Mouse (Mus musculus): ENCODE measurements at regions not wholly inside any gene's neighbourhood (a gene's known extent, or its start where the extent isn't known, plus 50 kb on each side); places are given as distances from the start of the nearest gene placed in this dataset.
"Not testable (repeated sequence)": the region's sequence is repeated elsewhere in the genome, so short reads cannot be mapped to it uniquely, and the experiment has no call there.

DNA sequence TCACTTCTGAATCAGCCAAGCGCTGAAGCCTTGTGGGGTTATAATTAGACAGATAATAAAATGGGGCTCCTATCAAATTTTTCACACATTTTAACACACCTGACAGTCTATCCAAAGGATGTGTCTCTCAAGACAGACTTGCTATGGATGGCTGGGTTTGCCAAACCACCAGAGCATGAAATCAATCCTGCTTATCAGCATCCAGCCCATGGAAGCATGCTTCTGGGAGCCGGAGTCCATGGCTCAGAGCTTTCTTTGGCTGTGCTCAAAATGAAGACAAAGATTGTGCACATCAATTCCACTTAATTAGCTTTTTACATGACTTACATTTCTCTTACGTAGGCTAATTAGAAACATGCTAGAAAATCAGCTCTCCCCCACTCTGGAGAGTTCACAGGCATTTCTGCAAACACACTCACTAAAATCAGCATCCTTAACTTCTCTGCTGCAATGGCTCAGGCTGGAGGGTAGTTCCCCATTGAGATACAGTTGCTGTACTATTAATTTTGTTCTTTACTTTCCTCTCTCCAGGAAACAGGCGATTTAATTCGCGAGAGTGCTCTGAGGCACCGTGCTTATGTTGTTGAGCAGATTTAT is 135.6 kb downstream of the Fam174a start:
- ATAC-seq (ENCODE audit: low FRiP score, low read depth) (no peak), DNase-seq (ENCODE audit: low spot score) (no peak)
- H3K4me3 ChIP-seq (replicated peaks; ENCODE audit: low read length): no peak overlapping the region
- 41% methylated on average over 7 of the region's 7 CpGs for WGBS
- no peaks in the 10 kb centered on the region for H3K9me3 ChIP-seq (ENCODE audit: control insufficient read depth, low read length)
- no peak overlapping the region for H3K9ac ChIP-seq (ENCODE audit: low read depth, low read length, severe bottlenecking)
- no peaks in the 10 kb centered on the region for H3K36me3 ChIP-seq (ENCODE audit: control insufficient read depth, insufficient read depth, low read length)
- H3K27ac ChIP-seq (replicated peaks; ENCODE audit: low read depth, low read length): no peak overlapping the region
- no peaks in the 10 kb centered on the region for H3K4me1 ChIP-seq (ENCODE audit: control insufficient read depth, insufficient read depth, low read length)
- no peak for TF ChIP-seq POLR2A (IDR thresholded peaks at IDR 0.05; ENCODE audit: borderline replicate concordance, extremely low read depth, insufficient read depth, insufficient read length)
- no peak overlapping the region for H3K4me2 ChIP-seq (replicated peaks; ENCODE audit: low read depth, low read length, severe bottlenecking)
- no peaks in the 10 kb centered on the region for H3K27me3 ChIP-seq (ENCODE audit: control insufficient read depth, insufficient read depth, low read length)

DNA sequence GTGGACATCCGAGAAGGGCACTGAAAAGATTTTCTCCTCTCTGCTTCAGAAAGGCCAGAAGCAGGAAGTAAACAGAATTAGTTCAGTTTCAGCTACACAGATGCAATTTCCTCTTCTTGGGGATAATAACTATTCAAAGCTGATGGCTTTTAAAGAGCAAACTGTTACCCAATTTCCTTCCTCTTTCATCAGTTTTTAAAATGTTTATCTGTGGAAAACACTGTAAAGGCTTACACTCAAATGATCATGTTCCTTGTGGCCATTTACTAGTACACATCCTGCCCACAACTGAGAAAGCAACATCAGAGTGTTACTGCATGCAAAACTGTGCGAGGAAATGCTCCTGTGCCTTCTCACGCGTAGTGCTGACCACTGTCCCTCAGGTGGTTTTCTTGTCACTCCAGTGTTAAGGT is 137.5 kb downstream of the Fam174a start:
- Histone ChIP-seq H3K27ac (replicated peaks; ENCODE audit: low read depth, low read length) (no peak overlapping the region), H3K9me3 (ENCODE audit: control insufficient read depth, low read length) (no peaks in the 10 kb centered on the region), H3K36me3 (ENCODE audit: control insufficient read depth, insufficient read depth, low read length) (no peaks in the 10 kb centered on the region), H3K4me3 (replicated peaks; ENCODE audit: low read length) (no peak overlapping the region), H3K4me1 (ENCODE audit: control insufficient read depth, insufficient read depth, low read length) (no peaks in the 10 kb centered on the region), H3K9ac (ENCODE audit: low read depth, low read length, severe bottlenecking) (no peak overlapping the region), H3K4me2 (replicated peaks; ENCODE audit: low read depth, low read length, severe bottlenecking) (no peak overlapping the region), H3K27me3 (ENCODE audit: control insufficient read depth, insufficient read depth, low read length) (no peaks in the 10 kb centered on the region)
- no peak for TF ChIP-seq POLR2A (IDR thresholded peaks at IDR 0.05; ENCODE audit: borderline replicate concordance, extremely low read depth, insufficient read depth, insufficient read length)
- ATAC-seq (ENCODE audit: low FRiP score, low read depth) (no peak), DNase-seq (ENCODE audit: low spot score) (no peak)
- 77% methylated on average over 4 of the region's 4 CpGs for WGBS

DNA sequence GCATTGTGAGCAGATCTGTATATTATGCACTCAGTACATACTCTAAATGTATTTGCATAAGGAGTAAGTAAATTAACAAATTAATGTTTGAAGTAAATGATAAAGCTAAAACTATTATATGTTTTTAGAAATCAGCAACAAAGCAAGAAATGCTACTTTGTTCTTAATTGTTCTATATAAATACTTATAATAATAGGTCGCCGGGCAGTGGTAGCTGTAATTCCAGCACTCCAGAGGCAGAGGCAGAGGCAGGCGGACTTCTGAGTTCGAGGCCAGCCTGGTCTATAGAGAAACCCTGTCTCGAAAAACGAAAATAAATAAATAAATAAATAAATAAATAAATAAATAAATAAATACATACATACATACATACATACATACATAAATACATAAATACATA is 138.3 kb downstream of the Fam174a start:
- DNase-seq (ENCODE audit: low spot score): peak; percentile 74
- not testable (repeated sequence) for H3K4me1 ChIP-seq (ENCODE audit: control insufficient read depth, insufficient read depth, low read length); H3K9me3 ChIP-seq (ENCODE audit: control insufficient read depth, low read length); H3K9ac ChIP-seq (ENCODE audit: low read depth, low read length, severe bottlenecking); H3K27ac ChIP-seq (replicated peaks; ENCODE audit: low read depth, low read length); H3K4me2 ChIP-seq (replicated peaks; ENCODE audit: low read depth, low read length, severe bottlenecking); H3K4me3 ChIP-seq (replicated peaks; ENCODE audit: low read length); H3K36me3 ChIP-seq (ENCODE audit: control insufficient read depth, insufficient read depth, low read length); H3K27me3 ChIP-seq (ENCODE audit: control insufficient read depth, insufficient read depth, low read length)
- WGBS: 81% methylated on average over 6 of the region's 6 CpGs
- peak; percentile 78; the same call in 1 of the 2 replicates for ATAC-seq (ENCODE audit: low FRiP score, low read depth)

DNA sequence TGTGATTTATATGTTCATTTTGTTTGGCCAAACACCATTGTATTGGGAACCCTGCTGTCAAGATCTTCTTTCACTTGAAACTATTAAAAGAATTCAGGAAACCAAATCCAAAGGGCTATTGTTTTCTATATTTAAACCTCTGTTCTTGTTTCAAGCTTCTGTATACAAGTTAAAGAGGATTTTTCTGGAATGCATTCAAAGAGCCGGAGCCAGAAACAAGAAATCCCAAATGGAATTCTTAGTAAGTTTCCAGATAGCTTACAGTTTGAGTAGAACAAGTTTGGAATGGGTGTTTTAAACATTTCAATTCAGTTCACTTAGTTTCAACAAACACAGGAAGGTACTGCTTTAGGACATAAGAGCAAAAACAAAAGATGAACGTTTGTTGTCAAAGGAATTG is 140.8 kb downstream of the Fam174a start:
- Histone ChIP-seq H3K9ac (ENCODE audit: low read depth, low read length, severe bottlenecking) (no peak overlapping the region), H3K36me3 (ENCODE audit: control insufficient read depth, insufficient read depth, low read length) (no peaks in the 10 kb centered on the region), H3K9me3 (ENCODE audit: control insufficient read depth, low read length) (no peaks in the 10 kb centered on the region), H3K4me3 (replicated peaks; ENCODE audit: low read length) (no peak overlapping the region), H3K4me2 (replicated peaks; ENCODE audit: low read depth, low read length, severe bottlenecking) (no peak overlapping the region), H3K4me1 (ENCODE audit: control insufficient read depth, insufficient read depth, low read length) (no peaks in the 10 kb centered on the region), H3K27ac (replicated peaks; ENCODE audit: low read depth, low read length) (no peak overlapping the region), H3K27me3 (ENCODE audit: control insufficient read depth, insufficient read depth, low read length) (no peaks in the 10 kb centered on the region)
- no peak for TF ChIP-seq POLR2A (IDR thresholded peaks at IDR 0.05; ENCODE audit: borderline replicate concordance, extremely low read depth, insufficient read depth, insufficient read length)
- ATAC-seq (ENCODE audit: low FRiP score, low read depth) (no peak), DNase-seq (ENCODE audit: low spot score) (no peak)
- 69% methylated on average over 2 of the region's 2 CpGs for WGBS

DNA sequence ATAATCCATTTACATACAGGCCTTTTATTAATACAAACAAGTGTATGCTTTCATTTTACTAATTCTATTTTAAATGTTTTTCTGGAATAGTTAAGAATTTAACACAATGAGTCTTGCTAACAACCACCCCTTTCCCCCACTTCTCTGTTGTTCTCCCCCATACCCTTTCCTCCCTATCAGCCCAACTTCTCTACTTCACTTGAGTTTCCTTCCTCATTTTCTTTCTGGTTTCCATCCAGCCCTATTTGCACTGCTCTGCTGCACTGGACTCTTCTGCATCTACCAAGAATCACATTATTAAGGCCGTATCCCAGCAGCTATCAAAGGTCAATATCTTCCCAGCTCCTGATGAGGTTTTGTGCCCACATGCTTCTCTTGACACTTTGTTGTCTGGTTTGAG is 145.9 kb downstream of the Fam174a start:
- 75% methylated on average over 1 of the region's 1 CpGs for WGBS

DNA sequence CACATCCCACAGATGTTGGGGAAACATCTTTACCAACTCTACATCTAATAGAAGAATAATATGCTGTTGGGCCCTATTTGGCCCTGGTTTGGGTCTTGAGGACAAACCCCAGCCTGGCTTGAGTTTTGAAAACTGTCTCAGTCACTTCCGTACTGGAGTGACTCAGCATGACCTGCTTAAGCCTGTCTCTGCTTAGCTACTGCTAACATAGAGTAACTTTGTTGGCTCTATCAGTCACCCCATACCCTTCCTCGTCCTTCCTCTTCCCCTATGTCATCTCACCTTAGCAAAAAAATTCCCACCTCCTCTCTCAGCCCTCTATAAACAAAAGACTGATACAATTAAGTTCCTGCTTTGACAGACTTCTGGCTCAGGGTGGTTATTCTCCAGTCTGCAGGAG is 154.7 kb downstream of the Fam174a start:
- Histone ChIP-seq H3K4me2 (replicated peaks; ENCODE audit: low read depth, low read length, severe bottlenecking) (no peak overlapping the region), H3K9ac (ENCODE audit: low read depth, low read length, severe bottlenecking) (no peak overlapping the region), H3K27me3 (ENCODE audit: control insufficient read depth, insufficient read depth, low read length) (no peaks in the 10 kb centered on the region), H3K36me3 (ENCODE audit: control insufficient read depth, insufficient read depth, low read length) (no peaks in the 10 kb centered on the region), H3K27ac (replicated peaks; ENCODE audit: low read depth, low read length) (no peak overlapping the region), H3K4me3 (replicated peaks; ENCODE audit: low read length) (no peak overlapping the region), H3K9me3 (ENCODE audit: control insufficient read depth, low read length) (no peaks in the 10 kb centered on the region), H3K4me1 (ENCODE audit: control insufficient read depth, insufficient read depth, low read length) (no peaks in the 10 kb centered on the region)
- ATAC-seq (ENCODE audit: low FRiP score, low read depth) (no peak), DNase-seq (ENCODE audit: low spot score) (no peak)
- no peak for TF ChIP-seq POLR2A (IDR thresholded peaks at IDR 0.05; ENCODE audit: borderline replicate concordance, extremely low read depth, insufficient read depth, insufficient read length)
- 48% methylated on average over 2 of the region's 2 CpGs for WGBS

More for the DNA sequence above, 145.9 kb downstream of the Fam174a start:
- Histone ChIP-seq H3K27ac (replicated peaks; ENCODE audit: low read depth, low read length) (no peak overlapping the region), H3K4me1 (ENCODE audit: control insufficient read depth, insufficient read depth, low read length) (no peaks in the 10 kb centered on the region), H3K4me2 (replicated peaks; ENCODE audit: low read depth, low read length, severe bottlenecking) (no peak overlapping the region), H3K9ac (ENCODE audit: low read depth, low read length, severe bottlenecking) (no peak overlapping the region), H3K36me3 (ENCODE audit: control insufficient read depth, insufficient read depth, low read length) (no peaks in the 10 kb centered on the region), H3K27me3 (ENCODE audit: control insufficient read depth, insufficient read depth, low read length) (no peaks in the 10 kb centered on the region), H3K4me3 (replicated peaks; ENCODE audit: low read length) (no peak overlapping the region), H3K9me3 (ENCODE audit: control insufficient read depth, low read length) (no peaks in the 10 kb centered on the region)
- TF ChIP-seq POLR2A (IDR thresholded peaks at IDR 0.05; ENCODE audit: borderline replicate concordance, extremely low read depth, insufficient read depth, insufficient read length): no peak
- ATAC-seq (ENCODE audit: low FRiP score, low read depth) (no peak), DNase-seq (ENCODE audit: low spot score) (no peak)
